Mouse (Mus musculus) midbrain, embryonic 13.5 days (tissue): ENCODE data around the gene Smg1. TPM values are rescaled to one million over a fixed set of nuclear protein-coding genes. Genes with fewer than 3 reads are reported as not detected.

Source experiments
- polyA plus RNA-seq: library from polyadenylated mRNA; unstranded; fragments of >200 nt; fragmentation: Nextera tagmentation; extraction: Ambion mirVana; gene quantifications from 2 replicates; pipeline ENCODE4 v1.2.1, GENCODE M21; 2015

Smg1 gene
- polyA plus RNA-seq, 1 experiment from 2014 or later: 21.1 TPM

Other genes with a start within 250 kb of the Smg1 start
- 555 and 560 TPM in 2 replicates for gene Rps15a, start 127.5 kb downstream of the Smg1 start, polyA plus RNA-seq
- gene Arl6ip1, start 114.0 kb downstream of the Smg1 start, polyA plus RNA-seq: 509 and 609 TPM in 2 replicates
- 8.2 and 9.6 TPM in 2 replicates for gene Syt17, start 204.6 kb upstream of the Smg1 start, polyA plus RNA-seq
- 0.75 and 0.79 TPM in 2 replicates for gene Itpripl2, start 248.3 kb upstream of the Smg1 start, polyA plus RNA-seq